9 mouse cellular contexts compared by ENCODE assay signal in genomic region chr15:86109650-86110211, GRCm38 (mm10). TPM values are rescaled to one million over a fixed set of nuclear protein-coding genes. Genes with fewer than 3 reads are reported as not detected.
DNase-seq lines count a peak whose midpoint lies in the region; ATAC-seq lines count a peak whose summit lies in the region.
"Had no signal": no experiment of that assay in that cellular context is flagged by ENCODE, and none has a peak within 500 bp of the region (broad histone marks: within the 10 kb centered on the region; RNA-seq: fewer than 3 reads in every experiment).

No protein-coding gene starts in this region.

- 63% methylated on average over 8 of the region's 8 CpGs for WGBS in forebrain, embryonic 16.5 days
- WGBS in kidney, embryonic 14.5 days: 83% methylated on average over 8 of the region's 8 CpGs

- H3K4me1 ChIP-seq in forebrain, embryonic 16.5 days (replicated peaks; ENCODE audit: control insufficient read depth, insufficient read depth, low read length): peaks cover 39% of the 10 kb centered on the region
- peaks cover 11% of the 10 kb centered on the region for H3K4me1 ChIP-seq in kidney, embryonic 14.5 days (ENCODE audit: control insufficient read depth, insufficient read depth, low read length)

- DNase-seq in gastrocnemius, adult 8-10 months (ENCODE audit: low spot score in 2 of 2): peak; percentile 52 to 55
- DNase-seq in gastrocnemius, postnatal 4 days (ENCODE audit: low spot score in 2 of 2): no peak
- DNase-seq in adrenal gland, postnatal 36 days: peak; percentile 27 to 48
- DNase-seq in heart, postnatal 4 days: peak; percentile 75
- DNase-seq in retina, postnatal 1 day: no peak
- DNase-seq in B cell, adult 2 months: no peak
- DNase-seq: lung, adult 2 months had no signal

- H3K27ac ChIP-seq in forebrain, embryonic 16.5 days (ENCODE audit: low read length): peak overlapping the region; percentile 32; the same call in 1 of the 2 replicates
- H3K27ac ChIP-seq in kidney, embryonic 14.5 days (ENCODE audit: low read depth, low read length): no peak overlapping the region

- no peaks in the 10 kb centered on the region for H3K27me3 ChIP-seq in forebrain, embryonic 16.5 days (replicated peaks; ENCODE audit: control insufficient read depth, insufficient read depth, low read length)
- H3K27me3 ChIP-seq in kidney, embryonic 14.5 days (ENCODE audit: control insufficient read depth, insufficient read depth, low read length): no peaks in the 10 kb centered on the region

- no peak overlapping the region for H3K4me2 ChIP-seq in forebrain, embryonic 16.5 days (ENCODE audit: low read length)
- H3K4me2 ChIP-seq in kidney, embryonic 14.5 days (replicated peaks; ENCODE audit: low read depth, low read length): no peak overlapping the region

- H3K36me3 ChIP-seq in forebrain, embryonic 16.5 days (ENCODE audit: control insufficient read depth, insufficient read depth): no peaks in the 10 kb centered on the region
- H3K36me3 ChIP-seq in kidney, embryonic 14.5 days (ENCODE audit: control insufficient read depth, insufficient read depth, low read length): no peaks in the 10 kb centered on the region

- H3K4me3 ChIP-seq in forebrain, embryonic 16.5 days (replicated peaks; ENCODE audit: low read length): no peak overlapping the region
- H3K4me3 ChIP-seq in kidney, embryonic 14.5 days (ENCODE audit: low read length): no peak overlapping the region

- no peak for ATAC-seq in forebrain, embryonic 16.5 days
- ATAC-seq in kidney, embryonic 14.5 days (ENCODE audit: low FRiP score, low TSS enrichment): no peak

- no peaks in the 10 kb centered on the region for H3K9me3 ChIP-seq in forebrain, embryonic 16.5 days (ENCODE audit: control insufficient read depth, low read length)
- H3K9me3 ChIP-seq in kidney, embryonic 14.5 days (ENCODE audit: control insufficient read depth, low read length): no peaks in the 10 kb centered on the region

- no peak overlapping the region for H3K9ac ChIP-seq in forebrain, embryonic 16.5 days (replicated peaks; ENCODE audit: low read depth, low read length)
- no peak overlapping the region for H3K9ac ChIP-seq in kidney, embryonic 14.5 days (ENCODE audit: low read depth, low read length)

RNA-seq across cellular contexts. Expression of gene Gramd4, which starts 52.2 kb away (rescaled TPM):
- 1 to 10 TPM; 5.8 to 9.2 (median 8.1) TPM for total RNA-seq in gastrocnemius, adult 8-10 months (2022)
- 10 to 100 TPM; 11.0 to 12.3 TPM for total RNA-seq in gastrocnemius, postnatal 4 days (2021)
- total RNA-seq in adrenal gland, postnatal 36 days (2021): 10 to 100 TPM; 13.9 to 18.7 TPM
- 56.8 and 57.8 TPM in 2 replicates for polyA plus RNA-seq in forebrain, embryonic 16.5 days (2015; fragmentation: Nextera tagmentation; extraction: Ambion mirVana)
- 10 to 100 TPM; 30.1 to 33.6 TPM for total RNA-seq in heart, postnatal 4 days (2021)
- 6.5 and 9.7 TPM in 2 replicates for polyA plus RNA-seq in kidney, embryonic 14.5 days (2014; fragmentation: Nextera tagmentation; extraction: Ambion mirVana)

Comparison
In these comparisons a context has a peak if more than half of its experiments do, and no peak if none do; other contexts are left out.
1. DNase-seq: peak in gastrocnemius, adult 8-10 months (2 of 2), adrenal gland, postnatal 36 days (2 of 2) and heart, postnatal 4 days (single experiment); none in gastrocnemius, postnatal 4 days (0 of 2), retina, postnatal 1 day (single experiment) and B cell, adult 2 months (0 of 2).